Mouse (Mus musculus): Measurements from ENCODE around the gene Sspn. TPM values are rescaled to one million over a fixed set of nuclear protein-coding genes. Genes with fewer than 3 reads are reported as not detected.

Gene Sspn
- total and polyA plus RNA-seq, 3 experiments = 0.04 to 0.14 (median 0.13) TPM

DNA sequence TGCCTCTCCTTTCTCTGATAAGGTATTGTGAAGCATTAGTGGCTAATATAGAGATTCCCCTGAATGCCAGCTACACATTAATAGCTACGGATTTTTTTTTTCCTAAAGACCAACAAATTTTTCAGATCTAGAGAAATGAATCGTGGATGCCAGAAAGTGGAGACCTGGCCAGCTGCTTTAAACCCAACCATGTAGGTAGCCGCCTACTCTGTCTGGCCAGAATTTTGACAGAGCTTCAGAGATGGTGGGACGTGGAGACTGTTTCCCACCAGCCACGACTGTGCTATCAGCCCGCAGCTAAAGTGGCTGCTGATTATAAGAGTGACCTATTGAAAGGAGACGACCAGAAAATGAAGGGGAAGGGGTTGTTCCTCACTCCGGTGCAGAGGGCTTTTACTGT lies 36.3 kb downstream of the Sspn start:
- H3K4me3 ChIP-seq (replicated peaks in 1 of 3; ENCODE audit: low read depth in 2 of 3, low read length in 2 of 3, poor library complexity in 1 of 3) = no peak overlapping the region
- H3K4me2 ChIP-seq (ENCODE audit: insufficient read depth, low read depth, poor library complexity, severe bottlenecking) = no peak overlapping the region
- no peaks in the 10 kb centered on the region for H3K36me3 ChIP-seq (replicated peaks in 1 of 2; ENCODE audit: control insufficient read depth in 1 of 2, insufficient read depth in 1 of 2, low read length in 1 of 2)
- no peaks in the 10 kb centered on the region for H3K79me2 ChIP-seq (replicated peaks; ENCODE audit: control insufficient read depth, extremely low read depth, insufficient read depth, poor library complexity, severe bottlenecking)
- H3K9ac ChIP-seq (ENCODE audit: insufficient read depth, low read depth) = no peak overlapping the region
- no peak overlapping the region for H3K27ac ChIP-seq (ENCODE audit: insufficient read depth, low read depth)
- in situ Hi-C loops (cut with MboI; ENCODE audit: low pct_ligation_motif_present, low pct_unique_long_range_greater_than_20kb, low sequenced_read_pairs) = no loop called here
- TF ChIP-seq UBTF (IDR thresholded peaks at IDR 0.05; ENCODE audit: low read depth, low read length) (no peak), NELFE (IDR thresholded peaks at IDR 0.05; ENCODE audit: low read depth, low read length) (no peak), IRF4 (IDR thresholded peaks at IDR 0.05; ENCODE audit: low read depth, low read length) (no peak)
- dilution Hi-C loops (cut with MboI; ENCODE audit: extremely low pct_ligation_motif_present, extremely low pct_unique_long_range_greater_than_20kb, low sequenced_read_pairs) = no loop called here
- H3K27me3 ChIP-seq (replicated peaks) = no peaks in the 10 kb centered on the region
- peaks cover 4% of the 10 kb centered on the region for H3K9me3 ChIP-seq (replicated peaks; ENCODE audit: low read length)
- no peaks in the 10 kb centered on the region for H3K4me1 ChIP-seq (ENCODE audit: control insufficient read depth in 1 of 2, insufficient read depth in 2 of 2)
- no peak for DNase-seq (ENCODE audit: extremely low read depth)

DNA sequence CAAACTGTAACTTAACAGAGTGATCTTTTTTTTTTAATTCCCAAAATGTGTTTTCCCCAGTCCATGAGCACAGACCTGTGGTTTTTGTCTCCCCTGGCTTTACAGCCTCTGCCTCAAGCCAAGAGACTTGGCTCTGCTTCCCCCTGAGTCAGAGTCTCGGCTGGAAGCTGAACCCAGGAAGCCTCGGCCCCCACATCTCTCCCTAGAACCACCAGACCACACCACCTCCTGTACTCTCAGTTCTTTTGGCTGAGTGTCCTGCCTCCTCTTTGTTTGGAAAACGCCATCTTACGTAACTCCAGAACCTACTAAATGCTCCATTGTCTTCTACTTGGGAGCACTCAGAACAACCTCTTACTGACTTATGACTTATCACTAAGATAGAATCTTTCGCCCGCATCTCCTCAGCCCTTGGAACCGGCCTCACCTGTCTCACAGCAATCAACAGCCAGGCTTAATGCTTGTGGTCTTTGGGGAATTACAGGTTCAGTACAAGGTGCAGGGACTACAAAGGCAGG lies 36.9 kb downstream of the Sspn start:
- in situ Hi-C loops (cut with MboI; ENCODE audit: low pct_ligation_motif_present, low pct_unique_long_range_greater_than_20kb, low sequenced_read_pairs) (no loop called here), dilution Hi-C loops (cut with MboI; ENCODE audit: extremely low pct_ligation_motif_present, extremely low pct_unique_long_range_greater_than_20kb, low sequenced_read_pairs) (no loop called here)
- Histone ChIP-seq H3K9me3 (replicated peaks; ENCODE audit: low read length) (peaks cover 4% of the 10 kb centered on the region), H3K4me3 (replicated peaks in 1 of 3; ENCODE audit: low read depth in 2 of 3, low read length in 2 of 3, poor library complexity in 1 of 3) (no peak overlapping the region), H3K79me2 (replicated peaks; ENCODE audit: control insufficient read depth, extremely low read depth, insufficient read depth, poor library complexity, severe bottlenecking) (no peaks in the 10 kb centered on the region), H3K36me3 (replicated peaks in 1 of 2; ENCODE audit: control insufficient read depth in 1 of 2, insufficient read depth in 1 of 2, low read length in 1 of 2) (no peaks in the 10 kb centered on the region), H3K4me1 (ENCODE audit: control insufficient read depth in 1 of 2, insufficient read depth in 2 of 2) (no peaks in the 10 kb centered on the region), H3K9ac (ENCODE audit: insufficient read depth, low read depth) (no peak overlapping the region), H3K27ac (ENCODE audit: insufficient read depth, low read depth) (no peak overlapping the region), H3K4me2 (ENCODE audit: insufficient read depth, low read depth, poor library complexity, severe bottlenecking) (no peak overlapping the region), H3K27me3 (replicated peaks) (no peaks in the 10 kb centered on the region)
- no peak for TF ChIP-seq GABPA (IDR thresholded peaks at IDR 0.05; ENCODE audit: insufficient replicate concordance, low read depth, low read length)
- no peak for TF ChIP-seq JUND (conservative IDR thresholded peaks at IDR 0.05; ENCODE audit: low read depth, low read length)
- no peak for TF ChIP-seq EP300 (IDR thresholded peaks at IDR 0.05; ENCODE audit: low read length)
- TF ChIP-seq UBTF (IDR thresholded peaks at IDR 0.05; ENCODE audit: low read depth, low read length) = no peak
- no peak for TF ChIP-seq POLR2A (IDR thresholded peaks at IDR 0.05; ENCODE audit: low read depth, low read length)
- no peak for TF ChIP-seq ZKSCAN1 (IDR thresholded peaks at IDR 0.05; ENCODE audit: borderline replicate concordance, low read depth, low read length)
- no peak for DNase-seq (ENCODE audit: extremely low read depth)

DNA sequence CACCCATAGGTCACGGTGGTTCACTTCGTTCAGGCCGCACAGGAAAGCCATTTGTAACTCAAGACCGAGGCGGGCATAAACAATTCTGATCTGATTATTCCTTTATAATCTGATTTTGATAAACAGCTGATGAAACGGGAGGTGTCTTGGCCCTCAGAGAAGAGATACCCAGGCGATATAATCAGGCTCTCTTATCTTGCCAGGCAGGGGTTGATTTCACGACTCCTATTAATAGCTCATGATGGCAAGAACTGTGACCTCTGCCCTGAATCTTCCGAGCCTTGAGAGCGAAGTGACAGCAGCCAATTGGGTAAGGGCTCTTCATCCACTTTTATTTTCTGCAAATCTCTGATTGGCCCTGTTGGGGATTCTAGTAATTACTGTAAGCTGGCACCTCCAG lies 37.4 kb downstream of the Sspn start:
- Histone ChIP-seq H3K27ac (ENCODE audit: insufficient read depth, low read depth) (no peak overlapping the region), H3K9me3 (replicated peaks; ENCODE audit: low read length) (peaks cover 4% of the 10 kb centered on the region), H3K9ac (ENCODE audit: insufficient read depth, low read depth) (no peak overlapping the region), H3K4me3 (replicated peaks in 1 of 3; ENCODE audit: low read depth in 2 of 3, low read length in 2 of 3, poor library complexity in 1 of 3) (no peak overlapping the region), H3K4me1 (ENCODE audit: control insufficient read depth in 1 of 2, insufficient read depth in 2 of 2) (no peaks in the 10 kb centered on the region), H3K79me2 (replicated peaks; ENCODE audit: control insufficient read depth, extremely low read depth, insufficient read depth, poor library complexity, severe bottlenecking) (no peaks in the 10 kb centered on the region), H3K36me3 (replicated peaks in 1 of 2; ENCODE audit: control insufficient read depth in 1 of 2, insufficient read depth in 1 of 2, low read length in 1 of 2) (no peaks in the 10 kb centered on the region), H3K27me3 (replicated peaks) (no peaks in the 10 kb centered on the region), H3K4me2 (ENCODE audit: insufficient read depth, low read depth, poor library complexity, severe bottlenecking) (no peak overlapping the region)
- in situ Hi-C loops (cut with MboI; ENCODE audit: low pct_ligation_motif_present, low pct_unique_long_range_greater_than_20kb, low sequenced_read_pairs) (no loop called here), dilution Hi-C loops (cut with MboI; ENCODE audit: extremely low pct_ligation_motif_present, extremely low pct_unique_long_range_greater_than_20kb, low sequenced_read_pairs) (no loop called here)
- DNase-seq (ENCODE audit: extremely low read depth) = no peak
- TF ChIP-seq ZKSCAN1 (IDR thresholded peaks at IDR 0.05; ENCODE audit: borderline replicate concordance, low read depth, low read length) (no peak), BHLHE40 (IDR thresholded peaks at IDR 0.05; ENCODE audit: low read depth, low read length) (no peak), POLR2A (IDR thresholded peaks at IDR 0.05; ENCODE audit: low read depth, low read length) (no peak), MAX (IDR thresholded peaks at IDR 0.05; ENCODE audit: low read length) (no peak)

Data from CH12.LX (cell line).